In the genomic region with DNA sequence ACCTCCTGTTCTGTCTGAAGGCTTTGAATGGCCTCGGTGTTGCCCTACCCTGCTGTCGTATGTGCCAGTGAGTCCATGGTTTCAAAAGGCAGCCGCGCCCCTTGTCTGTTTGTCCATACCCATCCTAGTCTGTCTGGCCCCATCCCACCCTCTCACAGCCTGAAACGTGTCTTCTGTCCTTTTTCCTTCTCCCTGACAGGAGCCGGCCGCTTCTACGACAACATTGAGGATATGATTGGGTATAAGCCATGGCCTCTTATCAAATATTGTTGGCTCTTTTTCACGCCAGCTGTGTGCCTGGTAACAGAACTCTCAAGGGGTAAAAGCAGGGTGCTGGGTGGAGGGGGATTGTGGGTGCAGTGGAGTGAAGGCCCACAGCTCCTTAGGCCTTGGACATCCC, we compare ENCODE assay signal across 10 mouse cellular contexts. TPM values are rescaled to one million over a fixed set of nuclear protein-coding genes. Genes with fewer than 3 reads are reported as not detected.
"Had no signal": no experiment of that assay in that cellular context is flagged by ENCODE, and none has a peak within 500 bp of the region (broad histone marks: within the 10 kb centered on the region; RNA-seq: fewer than 3 reads in every experiment).

No protein-coding gene starts in this region.

- ATAC-seq: lung, postnatal 0 days; midbrain, embryonic 15.5 days had no signal

- H3K4me1 ChIP-seq: kidney, embryonic 15.5 days; midbrain, embryonic 15.5 days; neural tube, embryonic 12.5 days had no signal

- H3K4me2 ChIP-seq: kidney, embryonic 15.5 days; midbrain, embryonic 11.5 days; midbrain, embryonic 15.5 days; neural tube, embryonic 12.5 days had no signal

- DNase-seq: kidney, postnatal 14 days; left cerebral cortex, postnatal 4 days; lung, adult 2 months; lung, postnatal 36 days had no signal

- H3K4me3 ChIP-seq: kidney, embryonic 15.5 days; midbrain, embryonic 15.5 days; neural tube, embryonic 12.5 days had no signal

- H3K27me3 ChIP-seq: kidney, embryonic 15.5 days; midbrain, embryonic 15.5 days; neural tube, embryonic 12.5 days had no signal

- H3K36me3 ChIP-seq: kidney, embryonic 15.5 days; midbrain, embryonic 15.5 days; neural tube, embryonic 12.5 days had no signal

- H3K9me3 ChIP-seq: kidney, embryonic 15.5 days; midbrain, embryonic 15.5 days; neural tube, embryonic 12.5 days had no signal

- H3K27ac ChIP-seq: kidney, embryonic 15.5 days; midbrain, embryonic 15.5 days; neural tube, embryonic 12.5 days; stomach, postnatal 0 days had no signal

- H3K9ac ChIP-seq: kidney, embryonic 15.5 days; midbrain, embryonic 15.5 days; neural tube, embryonic 12.5 days had no signal

RNA-seq across cellular contexts. Expression of a gene that starts 7.0 kb away (rescaled TPM):
- polyA plus RNA-seq: lung, postnatal 0 days had no signal
